Mouse (Mus musculus): ENCODE measurements around the gene Fhl3. TPM values are rescaled to one million over a fixed set of nuclear protein-coding genes. Genes with fewer than 3 reads are reported as not detected.
A peak's percentile ranks its signal among the peaks of the same experiment; 100 is the strongest.
"Not testable (repeated sequence)": the region's sequence is repeated elsewhere in the genome, so short reads cannot be mapped to it uniquely, and the experiment has no call there.

Gene Fhl3
- polyA plus RNA-seq, 1 experiment = 206 TPM

- H3K36me3 ChIP-seq (ENCODE audit: control insufficient read depth, insufficient read depth) = peaks cover 42% of the 10 kb centered on the region
- H3K79me2 ChIP-seq (ENCODE audit: control insufficient read depth, insufficient read depth) = peaks cover 42% of the 10 kb centered on the region
- no peak overlapping the region for H3K4me3 ChIP-seq (ENCODE audit: insufficient read depth, poor library complexity, severe bottlenecking)
- no peaks in the 10 kb centered on the region for H3K27me3 ChIP-seq (ENCODE audit: control insufficient read depth, insufficient read depth, insufficient read length)
- peaks cover 37% of the 10 kb centered on the region for H3K79me3 ChIP-seq (ENCODE audit: low read depth)
- H3ac ChIP-seq (ENCODE audit: control insufficient read depth, insufficient read length, low read depth) = peak overlapping the region; percentile 56
- TF ChIP-seq MYOD1 (IDR thresholded peaks at IDR 0.05; ENCODE audit: control insufficient read depth, insufficient read length, low read depth) (peak; percentile 41), FOSL1 (IDR thresholded peaks at IDR 0.05; ENCODE audit: insufficient read depth, low read length, poor library complexity, severe bottlenecking) (no peak), MYOG (IDR thresholded peaks at IDR 0.05; ENCODE audit: control insufficient read depth, extremely low read depth, insufficient read length) (no peak), CTCF (IDR thresholded peaks at IDR 0.05; ENCODE audit: control insufficient read depth, insufficient read depth, insufficient read length) (no peak), MAX (IDR thresholded peaks at IDR 0.05) (peak; percentile 56), CEBPB (IDR thresholded peaks at IDR 0.05; ENCODE audit: low read depth) (no peak), USF1 (IDR thresholded peaks at IDR 0.05; ENCODE audit: low read depth) (no peak)
Observed at GRCm38 (mm10) chr4:124708518-124709477, 8.3 kb downstream of the Fhl3 start.

DNA sequence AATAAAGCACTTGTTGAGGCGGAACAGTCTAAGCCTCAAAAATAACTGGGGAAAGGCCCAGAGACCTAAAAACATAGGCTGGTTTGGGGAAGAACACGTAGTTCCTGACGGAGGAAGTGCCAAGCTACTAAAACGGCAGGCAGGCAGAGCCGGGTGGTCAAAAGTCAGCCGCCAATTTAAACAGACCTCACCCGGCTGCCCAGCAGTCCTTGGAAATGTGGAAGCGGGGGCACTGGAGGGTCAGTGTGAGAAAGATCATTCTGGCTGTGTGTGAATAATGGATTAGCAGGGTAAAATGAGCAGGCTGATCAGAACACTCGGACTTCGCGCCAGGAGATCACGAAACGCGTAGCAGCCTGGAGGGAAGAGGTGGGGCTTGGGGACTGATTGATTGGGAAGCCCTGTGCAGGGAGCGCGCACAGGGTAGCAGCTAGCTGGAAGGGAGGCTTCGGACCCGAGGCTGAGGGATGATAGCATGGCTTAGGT, 9.5 kb downstream of the Fhl3 start:
- Histone ChIP-seq H3K4me3 (ENCODE audit: insufficient read depth, poor library complexity, severe bottlenecking) (no peak overlapping the region), H3K27me3 (ENCODE audit: control insufficient read depth, insufficient read depth, insufficient read length) (no peaks in the 10 kb centered on the region), H3K79me2 (ENCODE audit: control insufficient read depth, insufficient read depth) (peaks cover 34% of the 10 kb centered on the region), H3K36me3 (ENCODE audit: control insufficient read depth, insufficient read depth) (peaks cover 30% of the 10 kb centered on the region), H3K79me3 (ENCODE audit: low read depth) (peaks cover 26% of the 10 kb centered on the region), H3ac (ENCODE audit: control insufficient read depth, insufficient read length, low read depth) (peak overlapping the region; percentile 41)
- TF ChIP-seq MYOD1 (IDR thresholded peaks at IDR 0.05; ENCODE audit: control insufficient read depth, insufficient read length, low read depth) = no peak
- no peak for TF ChIP-seq MAX (IDR thresholded peaks at IDR 0.05)
- TF ChIP-seq MYOG (IDR thresholded peaks at IDR 0.05; ENCODE audit: control insufficient read depth, extremely low read depth, insufficient read length) = no peak
- no peak for TF ChIP-seq CEBPB (IDR thresholded peaks at IDR 0.05; ENCODE audit: low read depth)
- TF ChIP-seq CTCF (IDR thresholded peaks at IDR 0.05; ENCODE audit: control insufficient read depth, insufficient read depth, insufficient read length) = no peak
- no peak for TF ChIP-seq FOSL1 (IDR thresholded peaks at IDR 0.05; ENCODE audit: insufficient read depth, low read length, poor library complexity, severe bottlenecking)
- TF ChIP-seq USF1 (IDR thresholded peaks at IDR 0.05; ENCODE audit: low read depth) = no peak

DNA sequence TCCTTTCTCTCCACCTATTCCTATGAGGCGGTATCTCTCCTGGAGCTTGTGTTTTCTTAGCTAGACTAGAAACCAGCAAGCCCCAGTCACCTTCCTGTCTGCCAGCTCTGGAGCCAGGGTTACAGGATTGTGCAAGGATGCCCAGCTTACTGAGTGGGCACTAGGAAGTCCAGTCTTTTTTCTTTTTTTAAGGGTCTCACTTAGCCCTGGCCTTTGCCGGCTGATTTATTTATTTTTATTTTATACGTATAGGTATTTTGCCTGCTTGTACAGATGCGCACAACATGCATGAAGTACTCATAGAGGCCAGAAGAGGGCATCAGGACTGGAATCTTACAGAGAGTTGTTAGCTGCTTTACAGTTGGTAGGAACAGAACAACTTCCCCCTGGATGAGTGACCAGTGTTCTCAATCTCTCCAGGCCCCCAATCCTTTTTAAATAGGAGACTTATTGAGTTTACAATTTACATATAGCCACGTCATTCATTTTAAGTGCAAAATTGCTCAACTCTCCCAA, 10.3 kb downstream of the Fhl3 start:
- no peak overlapping the region for H3K4me3 ChIP-seq (ENCODE audit: insufficient read depth, poor library complexity, severe bottlenecking)
- peaks cover 26% of the 10 kb centered on the region for H3K79me3 ChIP-seq (ENCODE audit: low read depth)
- peaks cover 34% of the 10 kb centered on the region for H3K79me2 ChIP-seq (ENCODE audit: control insufficient read depth, insufficient read depth)
- no peaks in the 10 kb centered on the region for H3K27me3 ChIP-seq (ENCODE audit: control insufficient read depth, insufficient read depth, insufficient read length)
- no peak overlapping the region for H3ac ChIP-seq (ENCODE audit: control insufficient read depth, insufficient read length, low read depth)
- no peak for TF ChIP-seq CTCF (IDR thresholded peaks at IDR 0.05; ENCODE audit: control insufficient read depth, insufficient read depth, insufficient read length)
- peaks cover 23% of the 10 kb centered on the region for H3K36me3 ChIP-seq (ENCODE audit: control insufficient read depth, insufficient read depth)

DNA sequence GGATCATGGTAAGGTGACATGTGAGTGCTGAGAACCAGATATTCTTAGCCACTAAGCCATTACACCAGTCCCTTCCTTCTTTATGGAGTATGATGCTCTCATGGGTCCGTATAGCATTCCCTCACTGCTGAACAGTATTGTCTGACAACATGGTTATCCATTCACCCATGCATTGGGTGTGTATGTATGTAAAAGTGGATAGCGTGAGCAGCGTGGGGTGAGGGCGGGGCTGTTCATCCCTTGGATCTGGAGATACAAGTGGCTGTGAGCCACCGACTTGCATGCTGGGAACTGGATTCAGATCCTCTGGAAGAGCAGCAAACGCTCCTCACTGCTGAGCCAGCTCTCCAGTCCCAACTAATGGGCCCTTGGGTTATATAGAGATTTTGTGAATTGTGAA, 12.1 kb downstream of the Fhl3 start:
- TF ChIP-seq FOSL1 (IDR thresholded peaks at IDR 0.05; ENCODE audit: insufficient read depth, low read length, poor library complexity, severe bottlenecking) (no peak), USF1 (IDR thresholded peaks at IDR 0.05; ENCODE audit: low read depth) (no peak), CTCF (IDR thresholded peaks at IDR 0.05; ENCODE audit: control insufficient read depth, insufficient read depth, insufficient read length) (no peak)
- H3K36me3 ChIP-seq (ENCODE audit: control insufficient read depth, insufficient read depth) = peaks cover 21% of the 10 kb centered on the region
- H3K27me3 ChIP-seq (ENCODE audit: control insufficient read depth, insufficient read depth, insufficient read length) = no peaks in the 10 kb centered on the region
- H3K79me2 ChIP-seq (ENCODE audit: control insufficient read depth, insufficient read depth) = peaks cover 33% of the 10 kb centered on the region
- peaks cover 19% of the 10 kb centered on the region for H3K79me3 ChIP-seq (ENCODE audit: low read depth)
- no peak overlapping the region for H3ac ChIP-seq (ENCODE audit: control insufficient read depth, insufficient read length, low read depth)
- no peak overlapping the region for H3K4me3 ChIP-seq (ENCODE audit: insufficient read depth, poor library complexity, severe bottlenecking)

DNA sequence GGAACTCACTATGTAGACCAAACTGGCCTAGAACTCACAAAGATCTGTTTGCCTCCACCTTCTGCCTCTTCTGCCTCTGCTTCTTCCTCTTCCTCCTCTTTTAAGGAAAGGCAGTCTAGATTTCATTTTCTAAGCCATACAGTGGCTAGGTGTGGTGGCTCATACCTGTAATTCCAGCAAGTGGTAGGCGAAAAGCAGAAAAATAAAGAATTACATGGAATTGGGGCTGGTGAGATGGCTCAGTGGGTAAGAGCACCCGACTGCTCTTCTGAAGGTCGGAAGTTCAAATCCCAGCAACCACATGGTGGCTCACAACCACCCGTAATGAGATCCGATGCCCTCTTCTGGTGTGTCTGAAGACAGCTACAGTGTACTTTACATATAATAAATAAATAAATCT, 13.3 kb downstream of the Fhl3 start:
- Histone ChIP-seq H3K79me3 (ENCODE audit: low read depth) (peaks cover 22% of the 10 kb centered on the region), H3K79me2 (ENCODE audit: control insufficient read depth, insufficient read depth) (peaks cover 36% of the 10 kb centered on the region), H3K36me3 (ENCODE audit: control insufficient read depth, insufficient read depth) (peaks cover 28% of the 10 kb centered on the region)
- not testable (repeated sequence) for H3K27me3 ChIP-seq (ENCODE audit: control insufficient read depth, insufficient read depth, insufficient read length); H3K4me3 ChIP-seq (ENCODE audit: insufficient read depth, poor library complexity, severe bottlenecking); H3ac ChIP-seq (ENCODE audit: control insufficient read depth, insufficient read length, low read depth)

Measured in C2C12 (cell line).